Mouse (Mus musculus) bone marrow macrophage, adult 2 months (primary cell): ENCODE measurements around the gene Mcm10. TPM values are rescaled to one million over a fixed set of nuclear protein-coding genes. Genes with fewer than 3 reads are reported as not detected.
A peak's percentile ranks its signal among the peaks of the same experiment; 100 is the strongest.

ENCODE experiments used
- H3K27ac ChIP-seq: 2 replicates; pipeline ENCODE4 v1.5.1; 2012; ENCODE audit warnings: low read depth, low read length; ENCODE audit not compliant: insufficient read depth
- H3K4me1 ChIP-seq: 2 replicates; pipeline ENCODE4 v1.6.1; 2012; ENCODE audit warnings: low read length; ENCODE audit not compliant: control insufficient read depth, insufficient read depth
- H3K4me3 ChIP-seq: 2 replicates; pipeline ENCODE4 v1.5.1; 2012; ENCODE audit warnings: mild to moderate bottlenecking, low read length, moderate library complexity; ENCODE audit not compliant: insufficient read depth
- CTCF ChIP-seq: IDR thresholded peaks from 2 replicates; pipeline ENCODE4 v1.5.1; 2012; ENCODE audit warnings: low read depth, mild to moderate bottlenecking, low read length, moderate library complexity
- POLR2A ChIP-seq: IDR thresholded peaks from 2 replicates; pipeline ENCODE4 v1.6.1; 2012; ENCODE audit warnings: mild to moderate bottlenecking, low read depth, low read length, borderline replicate concordance
- polyA plus RNA-seq: library from polyadenylated mRNA; stranded (reverse); fragments of >200 nt; gene quantifications from 2 replicates; pipeline ENCODE4 v1.2.4, GENCODE M21; 2012; ENCODE audit not compliant: missing spikeins, insufficient read depth, insufficient read length

The Mcm10 gene
- polyA plus RNA-seq, 1 experiment, result 13.4 TPM

- no peak overlapping the region for H3K4me3 ChIP-seq
- TF ChIP-seq CTCF (no peak), POLR2A (no peak)
- H3K27ac ChIP-seq, result no peak overlapping the region
- no peaks in the 10 kb centered on the region for H3K4me1 ChIP-seq
Measured at GRCm38 (mm10) chr2:4993584-4993983, 19.0 kb downstream of the Mcm10 start.

- H3K4me1 ChIP-seq, result no peaks in the 10 kb centered on the region
- H3K27ac ChIP-seq, result no peak overlapping the region
- TF ChIP-seq CTCF, result peak; percentile 31; the same call in 1 of the 2 replicates
- TF ChIP-seq POLR2A, result no peak
- no peak overlapping the region for H3K4me3 ChIP-seq
Measured at GRCm38 (mm10) chr2:4988826-4989424, 23.7 kb downstream of the Mcm10 start.

- TF ChIP-seq CTCF (no peak), POLR2A (no peak)
- H3K4me1 ChIP-seq, result no peaks in the 10 kb centered on the region
Measured at GRCm38 (mm10) chr2:4987388-4988180, 25.0 kb downstream of the Mcm10 start.

GRCm38 (mm10) chr2:4986798-4987197 lies 25.8 kb downstream of the Mcm10 start:
- Histone ChIP-seq H3K27ac (no peak overlapping the region), H3K4me1 (no peaks in the 10 kb centered on the region), H3K4me3 (no peak overlapping the region)
- TF ChIP-seq POLR2A (no peak), CTCF (no peak)

More at GRCm38 (mm10) chr2:4987388-4988180, 25.0 kb downstream of the Mcm10 start:
- no peak overlapping the region for H3K27ac ChIP-seq
- no peak overlapping the region for H3K4me3 ChIP-seq

GRCm38 (mm10) chr2:4985000-4985399 lies 27.6 kb downstream of the Mcm10 start:
- no peaks in the 10 kb centered on the region for H3K4me1 ChIP-seq
- TF ChIP-seq CTCF (no peak), POLR2A (no peak)

GRCm38 (mm10) chr2:4983987-4984386 lies 28.6 kb downstream of the Mcm10 start:
- H3K4me3 ChIP-seq, result no peak overlapping the region
- H3K27ac ChIP-seq, result no peak overlapping the region
- H3K4me1 ChIP-seq, result no peaks in the 10 kb centered on the region
- TF ChIP-seq POLR2A (no peak), CTCF (no peak)

More at GRCm38 (mm10) chr2:4985000-4985399, 27.6 kb downstream of the Mcm10 start:
- Histone ChIP-seq H3K27ac (no peak overlapping the region), H3K4me3 (no peak overlapping the region)

- TF ChIP-seq CTCF (no peak), POLR2A (no peak)
- no peak overlapping the region for H3K27ac ChIP-seq
- H3K4me3 ChIP-seq, result no peak overlapping the region
- no peaks in the 10 kb centered on the region for H3K4me1 ChIP-seq
Measured at GRCm38 (mm10) chr2:4978091-4978490, 34.5 kb downstream of the Mcm10 start.

- Histone ChIP-seq H3K4me3 (no peak within 1 kb of the TSS), H3K4me1 (no peaks in the 10 kb centered on the region), H3K27ac (no peak within 1 kb of the TSS)
- TF ChIP-seq CTCF (no peak), POLR2A (no peak)
Measured at GRCm38 (mm10) chr2:4975807-4976206, 36.8 kb downstream of the Mcm10 start, which contains the start of gene Ucma. Gene Ucma (plus strand): TSS chr2:4976122.

- Histone ChIP-seq H3K4me1 (peaks cover 5% of the 10 kb centered on the region), H3K4me3 (no peak overlapping the region), H3K27ac (no peak overlapping the region)
- no peak for TF ChIP-seq CTCF
- no peak for TF ChIP-seq POLR2A
Measured at GRCm38 (mm10) chr2:4969083-4969482, 43.5 kb downstream of the Mcm10 start.

- Histone ChIP-seq H3K27ac (no peak overlapping the region), H3K4me1 (peaks cover 5% of the 10 kb centered on the region), H3K4me3 (no peak overlapping the region)
- TF ChIP-seq POLR2A (no peak), CTCF (no peak)
Measured at GRCm38 (mm10) chr2:4967806-4968205, 44.8 kb downstream of the Mcm10 start.
